Mouse (Mus musculus) embryonic facial prominence, embryonic 13.5 days (tissue): ENCODE data around the gene Hoxa9. TPM values are rescaled to one million over a fixed set of nuclear protein-coding genes. Genes with fewer than 3 reads are reported as not detected.

Source experiments
- ATAC-seq: fragments of 200-750 bp; cut with Nextera tagmentation; 2 replicates; pipeline ENCODE4 v1.8.0; 2017; ENCODE audit warnings: low read depth; ENCODE audit not compliant: insufficient number of reproducible peaks, insufficient read depth, low FRiP score, low TSS enrichment
- H3K27ac ChIP-seq: fragments of 300-500 bp; sonication (generic); 2 replicates; pipeline ENCODE4 v1.5.1; 2015; ENCODE audit warnings: moderate library complexity, mild to moderate bottlenecking, inconsistent platforms
- H3K27me3 ChIP-seq: fragments of 300-500 bp; sonication (generic); 2 replicates; pipeline ENCODE4 v1.6.1; 2015; ENCODE audit warnings: mild to moderate bottlenecking, inconsistent platforms
- H3K36me3 ChIP-seq: fragments of 300-500 bp; sonication (generic); 2 replicates; pipeline ENCODE4 v1.6.1; 2015; ENCODE audit warnings: mild to moderate bottlenecking, inconsistent platforms
- H3K4me1 ChIP-seq: fragments of 300-500 bp; sonication (generic); 2 replicates; pipeline ENCODE4 v1.6.1; 2015; ENCODE audit warnings: inconsistent platforms
- H3K4me2 ChIP-seq: fragments of 300-500 bp; sonication (generic); 2 replicates; pipeline ENCODE4 v1.6.1; 2015; ENCODE audit warnings: moderate library complexity, mild to moderate bottlenecking, inconsistent platforms
- H3K4me3 ChIP-seq: fragments of 300-500 bp; sonication (generic); 2 replicates; pipeline ENCODE4 v1.5.1; 2015; ENCODE audit warnings: mild to moderate bottlenecking, inconsistent platforms
- H3K9ac ChIP-seq: fragments of 300-500 bp; sonication (generic); 2 replicates; pipeline ENCODE4 v1.6.1; 2015; ENCODE audit warnings: mild to moderate bottlenecking, inconsistent platforms
- H3K9me3 ChIP-seq: fragments of 300-500 bp; sonication (generic); 2 replicates; pipeline ENCODE4 v1.6.1; 2016; ENCODE audit warnings: inconsistent platforms
- WGBS: fragments of 180-500 bp; shearing (Covaris S2); methylation state at CpG from one replicate; pipeline ENCODE4 v1.1.7; 2015; ENCODE audit warnings: mixed read lengths; 5-methylcytosine and 5-hydroxymethylcytosine counted together
- microRNA counts: library from miRNA; unstranded; fragments of <30 nt; microRNA quantifications from one replicate; lab custom pipeline; 2016
- microRNA-seq: library from miRNA; unstranded; fragments of <30 nt; microRNA quantifications from one replicate; pipeline ENCODE4, GENCODE M21; 2016
- polyA plus RNA-seq: library from polyadenylated mRNA; unstranded; fragments of >200 nt; fragmentation: Nextera tagmentation; extraction: Ambion mirVana; gene quantifications from 2 replicates; pipeline ENCODE4 v1.2.1, GENCODE M21; 2015

Hoxa9 gene
- polyA plus RNA-seq, 1 experiment from 2014 or later = not detected

- Histone ChIP-seq H3K4me3 (no peak overlapping the region), H3K9ac (no peak overlapping the region), H3K4me2 (no peak overlapping the region), H3K27me3 (peaks cover 99% of the 10 kb centered on the region), H3K36me3 (no peaks in the 10 kb centered on the region), H3K9me3 (no peaks in the 10 kb centered on the region), H3K4me1 (peaks cover 7% of the 10 kb centered on the region), H3K27ac (no peak overlapping the region)
- no peak for ATAC-seq
- 0% methylated on average over 6 of the region's 6 CpGs for WGBS
Observed at GRCm38 (mm10) chr6:52176391-52176790, 54.5 kb downstream of the Hoxa9 start.

- no peak for ATAC-seq
- Histone ChIP-seq H3K4me2 (no peak overlapping the region), H3K9ac (no peak overlapping the region), H3K27me3 (peaks cover 99% of the 10 kb centered on the region), H3K4me1 (peaks cover 7% of the 10 kb centered on the region), H3K27ac (no peak overlapping the region), H3K36me3 (no peaks in the 10 kb centered on the region), H3K4me3 (peak overlapping the region; percentile 11; the same call in 1 of the 2 replicates), H3K9me3 (no peaks in the 10 kb centered on the region)
- 0% methylated on average over 24 of the region's 35 CpGs for WGBS
Observed at GRCm38 (mm10) chr6:52175864-52176263, 55.0 kb downstream of the Hoxa9 start.

- peaks cover 10% of the 10 kb centered on the region for H3K4me1 ChIP-seq
Observed at GRCm38 (mm10) chr6:52174968-52175751, 55.7 kb downstream of the Hoxa9 start.

GRCm38 (mm10) chr6:52173648-52174047 lies 57.2 kb downstream of the Hoxa9 start:
- Histone ChIP-seq H3K27ac (no peak overlapping the region), H3K4me1 (peaks cover 12% of the 10 kb centered on the region), H3K27me3 (peaks cover 99% of the 10 kb centered on the region), H3K36me3 (no peaks in the 10 kb centered on the region), H3K9me3 (no peaks in the 10 kb centered on the region), H3K9ac (no peak overlapping the region), H3K4me2 (no peak overlapping the region), H3K4me3 (no peak overlapping the region)
- ATAC-seq = no peak
- 2% methylated on average over 4 of the region's 4 CpGs for WGBS

More at GRCm38 (mm10) chr6:52174968-52175751, 55.7 kb downstream of the Hoxa9 start:
- ATAC-seq = no peak
- Histone ChIP-seq H3K36me3 (no peaks in the 10 kb centered on the region), H3K4me3 (peak overlapping the region; percentile 11; the same call in 1 of the 2 replicates), H3K4me2 (no peak overlapping the region), H3K27me3 (peaks cover 99% of the 10 kb centered on the region), H3K9me3 (no peaks in the 10 kb centered on the region), H3K9ac (no peak overlapping the region), H3K27ac (no peak overlapping the region)
- under 1% methylated on average over 40 of the region's 41 CpGs for WGBS

MicroRNA genes within 50 kb of the gene (microRNA counts, 519-probe panel; counts per million panel counts)
- 236 counts per million, percentile 44 among the panel's probes with 10 or more counts for microRNA mmu-miR-196b (lab: Ali Mortazavi, UCI)

Small RNA genes within 50 kb of the gene (microRNA-seq; reads per million reads assigned to microRNA genes)
- gene Mir196b = 51.0 reads per million, percentile 45 among the genes with 10 or more reads in this experiment

Other genes starting within 250 kb of the Hoxa9 start
- gene Skap2, start 218.5 kb downstream of the Hoxa9 start, polyA plus RNA-seq = 10.1 and 10.6 TPM in 2 replicates
- 0.21 and 0.84 TPM in 2 replicates for gene Hoxa1, start 72.8 kb downstream of the Hoxa9 start, polyA plus RNA-seq
- 0.19 and 1.6 TPM in 2 replicates for gene Hoxa2, start 66.3 kb downstream of the Hoxa9 start, polyA plus RNA-seq
- 0.08 TPM in 1 of 2 replicates, not detected in the other for gene 5730596B20Rik, start 53.6 kb downstream of the Hoxa9 start, polyA plus RNA-seq
- 0.46 TPM in 1 of 2 replicates, not detected in the other for gene Hoxa4, start 39.3 kb downstream of the Hoxa9 start, polyA plus RNA-seq
- gene Hoxa5, start 26.5 kb downstream of the Hoxa9 start, polyA plus RNA-seq = 0.18 and 4.8 TPM in 2 replicates
- 0.81 TPM in 1 of 2 replicates, not detected in the other for gene Hoxa6, start 22.4 kb downstream of the Hoxa9 start, polyA plus RNA-seq
- 0.52 TPM in 1 of 2 replicates, not detected in the other for gene Hoxa3, start 17.8 kb downstream of the Hoxa9 start, polyA plus RNA-seq
- not detected in 2 replicates for gene Gm28308, start 17.8 kb downstream of the Hoxa9 start, polyA plus RNA-seq
- gene Hoxa7, start 9.2 kb downstream of the Hoxa9 start, polyA plus RNA-seq = not detected in 2 replicates
- gene Hoxa10, start 9.8 kb upstream of the Hoxa9 start, polyA plus RNA-seq = 0.13 TPM in 1 of 2 replicates, not detected in the other
- gene Hoxa11, start 14.7 kb upstream of the Hoxa9 start, polyA plus RNA-seq = not detected in 2 replicates
- not detected in 2 replicates for gene Hoxa13, start 29.8 kb upstream of the Hoxa9 start, polyA plus RNA-seq
- not detected in 2 replicates for gene Evx1, start 82.4 kb upstream of the Hoxa9 start, polyA plus RNA-seq